Mouse (Mus musculus) frontal cortex, postnatal 36 days (tissue): ENCODE results near the gene Itga7.

Experiments
- DNase-seq, 2 experiments: peaks; one replicate each; pipeline ENCODE4 v3.0.0; 2022; ENCODE audit warnings: low spot score in 2 of 2

Gene Itga7

DNA sequence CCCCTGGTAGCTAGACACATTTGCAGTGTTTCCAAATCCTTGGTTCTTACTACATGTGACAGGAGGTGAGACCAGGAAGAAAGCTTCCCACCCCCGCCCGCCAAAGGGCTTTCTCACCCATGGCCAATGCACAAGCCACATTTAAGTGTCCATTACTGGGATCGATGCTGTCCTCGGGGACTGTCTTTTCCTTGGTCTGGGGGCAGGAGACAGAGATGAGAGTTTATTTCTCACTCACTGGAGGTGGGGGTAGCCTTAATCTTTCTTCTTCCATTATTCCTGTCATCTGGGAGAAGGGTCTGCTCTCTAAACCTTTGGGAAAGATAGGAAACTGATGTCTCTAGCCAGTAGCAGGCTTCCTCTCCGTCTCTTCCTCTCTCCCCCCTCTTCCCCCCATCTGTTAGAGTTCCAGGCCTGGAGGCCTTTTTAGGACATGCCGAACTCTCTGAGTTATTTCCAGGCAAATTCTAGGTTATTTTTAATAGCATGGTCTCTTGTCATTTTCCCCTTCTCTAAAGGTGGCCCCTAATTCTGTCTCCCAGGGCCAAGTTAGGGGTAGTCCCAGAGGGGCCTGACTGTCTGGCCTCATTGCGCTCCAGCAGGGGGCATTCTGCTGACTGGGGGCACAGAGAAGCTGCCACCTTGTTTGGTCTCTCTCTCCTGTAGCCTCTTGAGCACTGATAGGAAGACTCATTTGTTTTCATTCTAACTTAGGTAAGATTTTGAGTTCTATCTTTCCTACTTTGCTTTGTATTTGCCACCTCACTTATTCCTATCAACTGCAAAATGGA is 1.6 kb downstream of the Itga7 start:
- no peak for DNase-seq

DNA sequence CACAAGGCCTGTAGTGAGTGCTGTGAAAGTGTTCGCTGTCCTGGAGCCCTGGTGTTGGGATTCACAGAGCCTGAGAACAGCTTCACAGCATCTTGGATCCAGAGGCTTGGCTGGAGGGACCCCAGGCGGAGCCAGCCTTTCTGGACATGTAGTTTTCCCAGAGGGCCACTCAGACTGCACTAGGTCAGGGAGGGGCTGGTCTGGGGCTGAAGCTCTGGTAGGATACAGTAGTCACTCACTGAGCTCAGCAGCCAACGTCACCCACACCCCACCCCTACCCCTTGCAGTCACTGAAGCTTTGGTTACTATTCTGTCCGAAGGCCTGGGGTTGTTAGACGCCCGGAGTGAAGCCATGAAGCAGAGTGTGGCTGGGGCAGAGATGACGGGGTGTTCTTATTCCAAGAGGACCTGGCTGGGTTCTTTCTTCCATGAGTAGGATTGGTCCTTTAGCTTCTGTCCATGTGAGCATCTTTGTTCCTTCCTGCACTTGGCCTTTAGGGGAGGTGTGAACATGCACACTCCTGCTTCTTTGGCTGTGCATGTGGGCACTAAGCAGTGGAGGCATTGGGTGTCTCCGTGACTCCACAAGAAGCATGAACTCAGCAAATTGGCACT is 2.3 kb downstream of the Itga7 start:
- no peak for DNase-seq

DNA sequence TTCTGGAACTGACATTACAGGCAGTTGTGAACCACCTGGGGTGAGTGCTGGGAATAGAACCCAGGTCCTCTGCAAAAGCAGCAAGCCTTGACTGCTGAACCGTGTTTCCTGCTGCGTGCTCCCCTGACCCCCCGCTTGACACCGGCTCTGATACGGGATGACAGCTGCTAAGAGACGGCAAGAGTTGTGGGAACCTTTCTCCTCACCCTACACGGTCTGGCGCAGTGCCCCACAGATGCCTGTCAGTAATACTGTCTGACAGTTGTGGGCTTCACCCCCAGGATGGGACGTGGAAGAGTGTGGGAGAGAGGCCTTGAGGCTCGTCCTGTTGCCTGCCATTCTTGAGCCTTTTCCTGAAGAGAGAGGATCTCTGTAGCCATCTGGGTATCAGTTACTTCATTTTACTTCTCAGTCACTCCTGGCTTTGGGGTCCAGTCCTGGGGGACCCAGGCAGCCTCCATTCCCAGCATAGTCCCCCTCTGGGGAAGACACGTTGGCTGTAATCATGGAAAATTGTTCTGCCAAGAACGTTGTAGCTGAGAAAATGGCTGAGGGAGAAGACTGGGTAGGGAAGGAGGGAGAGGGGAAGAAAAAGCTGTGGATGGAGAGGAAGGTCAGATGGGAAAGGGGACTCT is 4.3 kb downstream of the Itga7 start:
- no peak for DNase-seq

DNA sequence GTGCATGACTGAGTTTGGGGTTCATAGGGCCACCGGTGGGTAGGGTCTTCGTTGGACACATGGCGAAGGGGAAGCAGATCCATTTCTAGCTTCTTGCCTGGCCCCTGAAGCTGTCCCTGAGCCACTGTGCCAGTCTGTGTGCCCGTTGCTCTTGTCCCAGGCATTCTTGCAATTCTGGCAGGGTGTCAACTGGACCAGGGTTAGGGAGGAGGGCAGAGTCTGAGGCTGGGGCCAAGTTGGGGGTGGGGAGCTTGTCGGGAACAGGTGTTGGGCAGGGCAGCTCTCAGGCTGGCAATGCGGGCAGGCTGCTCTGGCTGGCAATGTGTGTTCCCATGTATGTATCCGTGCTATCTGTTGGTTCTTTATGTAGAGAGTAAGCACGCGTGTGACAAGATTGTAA is 4.8 kb downstream of the Itga7 start:
- no peak for DNase-seq

DNA sequence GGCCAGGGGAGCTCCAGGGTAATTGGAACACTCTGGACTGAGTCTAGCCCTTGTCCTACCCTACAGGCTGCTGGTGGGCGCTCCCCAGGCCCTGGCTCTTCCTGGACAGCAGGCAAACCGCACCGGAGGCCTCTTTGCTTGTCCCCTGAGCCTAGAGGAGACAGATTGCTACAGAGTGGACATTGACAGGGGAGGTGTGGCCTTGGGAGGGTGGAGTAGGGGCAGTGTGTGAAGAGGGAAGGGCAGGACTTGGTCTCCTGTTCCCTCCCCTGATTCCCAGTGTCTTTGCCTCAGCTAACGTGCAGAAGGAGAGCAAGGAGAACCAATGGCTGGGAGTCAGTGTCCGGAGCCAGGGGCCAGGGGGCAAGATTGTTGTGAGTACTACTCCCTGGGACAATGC is 5.4 kb downstream of the Itga7 start:
- DNase-seq: no peak

DNA sequence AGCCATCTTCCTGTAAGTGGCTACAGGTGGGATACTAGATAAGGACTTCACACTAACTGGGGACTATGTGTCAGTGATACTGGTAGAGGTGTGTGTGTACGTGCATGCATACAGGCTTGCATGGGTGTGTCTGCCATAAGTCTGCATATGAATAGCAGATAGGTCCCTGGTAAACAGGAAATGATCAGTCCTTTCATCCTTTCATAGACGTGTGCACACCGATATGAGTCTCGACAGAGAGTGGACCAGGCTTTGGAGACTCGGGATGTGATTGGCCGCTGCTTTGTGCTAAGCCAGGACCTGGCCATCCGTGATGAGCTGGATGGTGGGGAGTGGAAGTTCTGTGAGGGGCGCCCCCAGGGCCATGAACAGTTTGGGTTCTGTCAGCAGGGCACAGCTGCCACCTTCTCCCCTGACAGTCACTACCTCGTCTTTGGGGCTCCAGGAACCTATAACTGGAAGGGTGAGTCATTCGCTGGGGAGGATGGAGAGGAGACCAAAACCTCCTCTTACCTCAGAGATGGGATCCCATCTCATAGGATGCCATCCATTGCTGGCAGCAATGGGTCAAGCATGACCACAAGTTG is 7.0 kb downstream of the Itga7 start:
- no peak for DNase-seq

DNA sequence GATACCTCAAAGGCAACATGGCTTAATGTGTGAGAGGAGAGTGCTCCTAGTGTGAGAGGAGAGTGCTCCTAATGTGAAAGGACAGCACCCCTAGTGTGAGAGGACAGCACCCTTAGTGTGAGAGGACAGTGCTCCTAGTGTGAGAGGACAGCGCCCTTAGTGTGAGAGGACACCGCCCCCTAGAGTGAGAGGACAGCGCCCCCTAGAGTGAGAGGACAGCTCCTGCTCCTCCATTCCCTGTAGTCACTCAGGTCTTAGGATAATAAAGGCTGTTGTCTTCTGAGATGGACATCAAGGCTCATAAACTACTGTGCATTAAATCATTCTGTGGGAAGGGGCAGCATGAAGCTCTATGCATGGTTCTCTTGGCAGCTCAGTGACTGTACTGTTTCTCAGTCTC is 12.1 kb downstream of the Itga7 start:
- DNase-seq: no peak

DNA sequence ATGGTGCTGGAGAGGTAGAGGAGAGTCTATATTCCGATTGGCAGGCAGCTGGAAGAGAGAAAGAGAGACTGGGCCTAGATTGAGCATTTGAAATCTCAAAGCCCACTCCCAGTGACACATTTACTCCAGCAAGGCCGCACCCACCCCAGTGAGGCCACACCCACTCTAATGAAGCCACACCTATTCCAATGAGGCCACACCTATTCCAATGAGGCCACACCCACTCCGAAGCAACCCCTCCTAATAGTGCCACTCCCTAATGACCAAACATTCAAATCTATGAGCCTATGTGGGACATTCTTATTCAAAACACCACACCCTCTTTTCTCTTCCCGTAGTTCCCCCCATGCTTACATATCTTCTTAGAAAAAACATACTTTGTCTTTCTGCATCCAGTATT is 13.9 kb downstream of the Itga7 start:
- no peak for DNase-seq

DNA sequence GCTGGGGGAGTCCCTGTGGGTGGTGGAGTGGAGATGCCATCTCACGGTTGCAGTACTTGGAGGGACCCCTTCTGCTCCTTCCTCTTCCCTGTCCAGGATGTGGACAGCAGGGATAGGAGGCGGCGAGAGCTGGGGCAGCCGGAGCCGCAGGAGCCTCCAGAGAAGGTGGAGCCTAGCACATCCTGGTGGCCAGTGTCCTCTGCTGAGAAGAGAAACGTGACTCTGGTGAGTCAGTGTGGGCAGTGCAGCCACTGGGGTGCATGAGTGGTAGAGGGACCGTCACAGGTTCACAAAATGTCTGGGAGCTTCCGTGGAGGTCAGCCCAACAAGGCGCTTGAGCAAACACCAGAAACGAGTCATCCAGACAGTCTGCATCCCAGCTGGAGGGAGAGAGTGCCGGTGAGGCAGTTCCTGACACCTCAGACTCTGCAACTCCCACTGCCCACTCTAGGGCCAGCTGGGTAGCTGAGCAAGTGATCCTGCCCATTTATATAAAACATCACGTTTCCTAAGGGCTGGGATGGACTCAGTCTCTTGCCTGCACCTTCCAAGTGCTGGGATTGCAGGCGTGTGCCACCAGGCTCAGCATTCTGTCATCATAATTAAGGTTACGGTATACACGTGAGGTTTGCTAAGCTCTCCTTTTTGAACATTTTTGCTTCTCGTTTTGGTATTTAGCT is 16.7 kb downstream of the Itga7 start:
- no peak for DNase-seq

DNA sequence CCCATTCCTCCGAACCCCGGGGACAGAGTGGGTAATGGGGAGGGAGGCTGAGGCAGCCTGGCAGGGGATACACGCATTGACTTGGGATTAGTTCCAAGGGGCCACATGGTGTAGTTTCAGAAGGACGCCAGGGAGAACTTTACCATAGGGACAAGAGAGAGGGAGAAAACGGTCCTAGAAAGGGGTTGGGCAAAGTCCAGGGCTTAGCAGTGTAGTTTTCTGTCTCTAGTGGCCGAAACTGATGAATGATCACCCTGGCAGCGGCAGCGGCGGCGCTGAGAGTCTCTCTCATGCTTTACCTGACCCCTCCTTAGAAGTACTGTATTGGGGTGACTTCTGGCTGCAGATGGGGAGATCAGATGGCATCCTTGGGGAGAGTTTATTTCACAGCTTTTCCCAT is 24.7 kb downstream of the Itga7 start:
- no peak for DNase-seq

DNA sequence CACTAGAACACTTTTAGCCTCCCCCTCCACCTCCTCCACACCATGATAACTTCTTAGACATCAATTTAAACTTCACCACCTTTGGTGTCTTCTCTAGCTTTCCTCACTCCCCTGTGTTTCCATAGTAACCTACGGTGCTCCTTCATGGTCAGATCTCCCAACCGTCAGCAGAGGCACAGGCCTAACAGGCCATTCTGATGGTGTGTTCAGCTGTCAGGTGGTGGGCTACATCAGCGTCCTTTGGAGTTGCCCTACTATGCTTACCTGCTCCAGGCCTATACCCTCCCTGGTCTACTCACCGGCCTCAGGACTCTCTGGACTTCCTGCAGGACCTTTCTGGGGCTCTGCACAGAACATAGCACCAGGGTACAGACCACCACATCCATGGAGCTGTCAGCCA is 26.5 kb downstream of the Itga7 start:
- no peak for DNase-seq

DNA sequence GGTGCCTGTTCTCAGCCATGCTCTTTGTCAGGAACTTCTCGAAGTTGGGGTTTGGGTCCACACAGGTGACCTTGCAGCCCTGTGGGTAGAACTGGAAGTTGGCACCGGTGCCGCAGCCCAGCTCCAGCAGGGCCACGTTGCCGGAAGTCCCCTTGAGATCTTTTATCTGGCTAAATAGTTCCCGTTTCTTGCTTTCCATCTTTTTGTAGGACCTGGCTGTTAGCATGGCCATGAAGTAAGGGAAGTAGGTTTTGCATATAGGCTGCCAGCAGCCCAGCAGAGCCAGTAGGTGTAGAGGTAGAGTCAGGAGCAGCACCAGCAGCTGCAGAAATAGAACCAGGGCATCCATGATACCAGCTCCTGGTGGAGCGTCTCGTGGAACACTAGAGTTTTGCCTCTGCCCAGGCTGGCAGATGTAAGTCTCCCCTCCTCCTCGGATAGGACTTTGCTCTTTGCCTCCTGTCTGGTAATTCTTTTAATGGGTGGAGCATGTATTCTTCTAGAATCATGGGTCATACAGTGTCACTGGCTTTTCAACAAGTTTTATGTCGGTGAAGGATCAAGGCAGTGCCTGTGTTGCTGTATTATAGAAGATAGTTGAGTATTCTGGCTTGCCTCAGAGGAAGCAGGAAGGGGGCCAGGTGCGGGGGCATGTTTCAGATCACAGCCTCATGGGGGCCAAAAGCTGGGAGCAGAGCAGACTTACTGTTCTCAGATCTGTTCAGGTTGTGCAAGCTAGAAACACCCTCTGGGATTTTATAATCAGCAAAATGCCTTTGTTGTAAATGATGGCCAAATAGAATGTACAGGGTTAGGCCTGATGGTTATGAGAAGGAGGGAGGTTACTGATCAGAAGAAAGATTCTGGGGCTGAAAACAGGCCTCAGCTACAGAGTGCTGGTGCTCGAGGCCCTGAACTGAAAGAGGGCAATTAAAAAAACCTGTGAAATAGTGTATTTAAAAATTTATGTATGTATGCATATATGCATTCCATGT is 27.3 kb downstream of the Itga7 start, which contains the start of gene Mettl7b:
Gene Mettl7b (minus strand): TSS at position 399 of the 995 bp plus-strand sequence.
- DNase-seq: no peak

DNA sequence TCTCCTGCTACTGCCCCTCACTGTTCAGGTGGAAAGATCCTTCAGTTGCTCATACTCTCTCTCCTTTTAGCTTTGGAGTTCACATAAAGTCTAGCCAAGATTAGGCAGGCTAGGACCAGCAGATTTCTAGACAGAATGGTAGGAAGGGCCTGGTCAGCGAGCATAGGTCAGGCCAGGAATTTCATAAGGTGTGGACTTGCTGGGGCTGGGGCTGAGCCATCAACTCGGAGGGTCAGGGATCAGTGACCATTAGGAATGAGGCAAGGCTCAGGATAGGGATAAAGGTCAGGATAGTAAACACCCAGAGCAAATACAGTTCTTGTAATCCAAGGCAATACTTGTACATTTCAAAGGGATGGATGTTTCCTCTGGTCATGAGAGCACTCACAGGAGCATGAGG is 31.3 kb downstream of the Itga7 start:
- DNase-seq: no peak

DNA sequence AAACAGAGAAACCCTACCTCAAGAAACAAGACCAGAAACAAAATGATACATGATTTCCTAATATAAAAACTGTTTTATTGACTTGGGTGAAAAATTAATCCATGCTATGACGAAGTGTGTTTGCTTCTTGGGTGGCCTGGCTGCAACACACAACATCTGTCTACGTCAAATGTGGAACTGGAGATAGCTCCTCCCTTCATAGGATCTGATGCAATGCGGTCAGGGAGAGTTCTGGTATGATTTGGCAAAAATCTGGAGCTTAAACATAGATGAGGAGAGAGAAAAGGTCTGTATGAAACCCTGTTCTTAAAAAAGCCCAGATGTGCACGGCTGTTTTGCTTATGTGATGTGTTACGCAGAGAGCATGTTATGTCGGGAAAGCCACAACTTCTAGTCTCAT is 32.3 kb downstream of the Itga7 start:
- DNase-seq: no peak

DNA sequence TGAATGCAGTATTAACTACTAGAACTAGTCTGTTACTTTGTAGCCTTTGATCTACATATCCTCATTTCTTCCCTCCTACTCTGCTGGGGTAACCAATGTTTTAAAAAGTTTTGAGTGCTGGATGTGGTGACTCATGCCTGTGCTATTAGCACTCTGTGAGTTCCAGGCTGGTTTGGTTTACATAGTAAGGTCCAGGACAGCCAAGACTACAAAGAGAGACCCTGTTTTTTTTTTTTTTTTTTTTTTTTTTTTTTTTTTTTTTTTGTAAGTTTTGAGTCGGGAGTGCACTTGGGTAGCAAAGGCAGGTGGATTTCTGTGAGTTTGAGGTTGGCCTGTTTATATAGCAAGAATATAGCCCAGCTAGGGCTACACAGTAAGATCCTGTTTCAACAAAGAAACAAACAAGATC is 34.7 kb downstream of the Itga7 start:
- no peak for DNase-seq

DNA sequence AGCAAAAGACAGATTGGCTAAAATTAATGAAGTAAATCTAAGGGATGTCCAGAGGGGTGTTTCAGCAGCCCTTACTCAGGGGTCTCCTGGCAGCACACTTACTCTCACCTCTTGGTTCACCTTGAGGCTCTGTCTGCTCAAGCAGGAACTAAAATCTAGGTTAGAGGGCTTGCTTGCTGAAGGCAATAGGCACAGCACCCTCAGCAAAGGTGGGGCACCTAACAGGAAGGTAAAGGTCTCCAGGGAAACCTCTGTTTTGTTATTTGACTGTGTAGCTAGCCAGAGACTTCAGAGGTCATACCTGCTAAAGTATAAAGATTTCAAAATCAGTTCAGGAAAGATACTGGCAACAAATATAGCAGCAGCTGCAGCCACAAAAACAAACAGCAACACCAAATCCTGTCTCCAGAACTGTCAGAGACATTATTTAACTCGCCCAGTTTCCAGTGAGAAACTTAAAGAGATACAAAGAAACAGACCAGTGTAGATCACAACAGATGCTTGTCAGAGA is 37.2 kb downstream of the Itga7 start:
- no peak for DNase-seq

DNA sequence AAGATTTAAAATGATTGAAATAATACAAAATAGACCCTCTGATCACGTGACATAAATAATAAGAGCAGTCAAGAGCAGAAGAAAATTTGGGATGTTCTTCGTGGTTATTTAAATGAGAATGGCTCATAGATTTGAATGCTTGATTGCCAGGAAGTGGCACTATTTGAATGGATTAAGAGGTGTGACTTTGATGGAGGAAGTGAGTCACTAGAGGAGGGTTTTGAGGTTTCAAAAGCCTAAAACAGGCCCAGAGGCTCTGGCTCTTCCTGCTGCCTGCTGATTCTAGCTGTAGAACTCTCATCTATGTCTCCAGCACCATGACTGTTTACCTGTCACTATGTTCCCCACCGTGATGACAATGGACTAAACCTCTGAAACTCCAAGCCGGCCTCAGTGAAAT is 39.2 kb downstream of the Itga7 start:
- no peak for DNase-seq

DNA sequence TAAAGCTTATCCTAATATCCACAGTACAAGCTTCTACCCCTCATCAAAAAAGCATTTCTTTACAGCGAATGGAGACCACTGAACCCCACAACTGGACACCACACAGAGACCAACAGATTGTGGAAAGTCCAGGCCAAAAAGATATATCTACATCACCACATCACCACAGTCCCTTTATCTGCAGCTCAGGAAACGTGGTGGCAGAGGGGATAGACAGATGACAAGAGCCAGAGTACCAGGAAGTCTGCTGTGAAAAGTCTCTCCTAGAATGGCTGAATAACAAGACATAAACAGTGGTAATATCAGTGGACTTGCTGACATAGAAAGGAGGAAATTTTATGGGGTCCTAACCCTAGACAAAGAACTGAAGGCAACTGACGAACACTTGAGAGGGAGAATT is 42.8 kb downstream of the Itga7 start:
- DNase-seq: no peak

DNA sequence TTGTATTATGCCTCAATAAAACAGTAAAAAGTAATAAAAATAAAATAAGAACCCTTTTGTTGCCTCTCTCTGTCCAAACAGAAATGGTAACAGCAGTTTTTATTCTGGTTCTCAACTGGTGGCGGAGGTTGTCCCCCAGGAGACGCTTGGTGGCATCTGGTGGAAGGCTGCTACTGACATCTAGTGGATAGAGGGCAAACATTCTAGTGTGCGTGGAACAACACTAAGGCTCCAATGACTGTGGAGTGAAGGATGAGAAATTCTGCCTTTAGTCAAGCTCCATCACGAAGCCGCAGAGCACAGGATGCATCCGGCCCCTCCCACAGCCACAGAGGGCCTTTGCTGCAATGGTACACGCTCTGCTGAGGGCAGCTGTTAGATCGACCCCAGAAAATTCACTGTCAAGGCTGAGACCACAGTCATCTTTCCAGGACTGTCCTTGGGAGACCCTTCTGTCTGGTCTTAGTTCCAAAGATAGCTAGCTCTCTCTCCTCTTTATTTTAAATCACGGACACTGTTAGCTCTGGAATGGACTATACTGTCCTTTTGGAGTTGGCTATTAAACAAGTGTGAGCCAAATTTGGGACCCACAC is 44.0 kb downstream of the Itga7 start:
- peak; percentile 44 to 72 for DNase-seq

DNA sequence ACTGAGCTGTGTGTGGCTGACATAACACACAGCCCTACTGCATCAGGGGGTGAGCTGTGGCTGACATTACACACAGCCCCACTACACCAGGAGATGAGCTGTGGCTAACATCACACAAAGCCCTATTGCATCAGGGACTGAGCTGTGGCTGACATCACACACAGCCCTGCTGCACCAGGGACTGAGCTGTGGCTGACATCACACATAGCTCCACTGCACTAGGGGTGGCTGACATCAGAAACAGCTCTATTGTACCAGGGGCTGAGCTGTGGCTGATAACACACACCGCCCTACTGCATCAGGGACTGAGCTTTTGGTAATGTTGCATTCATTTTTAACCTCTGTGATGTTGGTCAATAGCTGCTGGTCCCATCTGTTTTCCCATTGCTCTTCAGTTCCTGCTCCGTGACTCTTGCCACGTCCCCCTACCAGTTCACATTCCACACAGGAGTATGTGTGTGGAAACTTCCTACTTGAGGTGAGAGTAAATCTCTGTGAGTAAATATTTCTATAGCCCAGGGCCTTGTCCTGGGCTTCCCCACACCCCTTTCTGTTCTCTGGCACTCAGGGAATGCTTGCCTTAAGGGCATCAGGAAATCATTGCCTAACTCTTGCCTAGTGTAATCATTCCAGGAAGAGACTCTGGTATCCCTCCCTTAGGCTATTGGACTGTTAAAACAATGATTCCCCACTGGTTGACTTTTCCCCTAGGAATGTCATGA is 47.2 kb downstream of the Itga7 start:
- DNase-seq: no peak
